Mouse (Mus musculus) brain, embryonic 14.5 days (tissue): ENCODE data around the gene Cog2. TPM values are rescaled to one million over a fixed set of nuclear protein-coding genes. Genes with fewer than 3 reads are reported as not detected.
A peak's percentile ranks its signal among the peaks of the same experiment; 100 is the strongest.

Experiments
- DNase-seq: peaks from one replicate; pipeline ENCODE4 v3.0.0-alpha.2; 2011; ENCODE audit warnings: low read depth
- CTCF ChIP-seq: fragments of 200-500 bp; IDR thresholded peaks from 2 replicates; pipeline ENCODE4 v1.5.1; 2012; ENCODE audit warnings: inconsistent platforms, mild to moderate bottlenecking, moderate library complexity, borderline replicate concordance; ENCODE audit not compliant: insufficient read depth, insufficient read length; ENCODE audit errors: extremely low read depth
- POLR2A ChIP-seq: fragments of 200-500 bp; IDR thresholded peaks from 2 replicates; pipeline ENCODE4 v1.6.1; 2012; ENCODE audit warnings: mild to moderate bottlenecking, inconsistent platforms, borderline replicate concordance; ENCODE audit not compliant: poor library complexity, insufficient read depth, insufficient read length, severe bottlenecking; ENCODE audit errors: extremely low read depth
- polyA plus RNA-seq: library from polyadenylated mRNA; depleted of rRNA; stranded (reverse); fragments of >200 nt; gene quantifications from 2 replicates; pipeline ENCODE4 v1.2.3, GENCODE M21; 2012

Cog2 gene
- polyA plus RNA-seq, 1 experiment = 34.1 TPM

DNA sequence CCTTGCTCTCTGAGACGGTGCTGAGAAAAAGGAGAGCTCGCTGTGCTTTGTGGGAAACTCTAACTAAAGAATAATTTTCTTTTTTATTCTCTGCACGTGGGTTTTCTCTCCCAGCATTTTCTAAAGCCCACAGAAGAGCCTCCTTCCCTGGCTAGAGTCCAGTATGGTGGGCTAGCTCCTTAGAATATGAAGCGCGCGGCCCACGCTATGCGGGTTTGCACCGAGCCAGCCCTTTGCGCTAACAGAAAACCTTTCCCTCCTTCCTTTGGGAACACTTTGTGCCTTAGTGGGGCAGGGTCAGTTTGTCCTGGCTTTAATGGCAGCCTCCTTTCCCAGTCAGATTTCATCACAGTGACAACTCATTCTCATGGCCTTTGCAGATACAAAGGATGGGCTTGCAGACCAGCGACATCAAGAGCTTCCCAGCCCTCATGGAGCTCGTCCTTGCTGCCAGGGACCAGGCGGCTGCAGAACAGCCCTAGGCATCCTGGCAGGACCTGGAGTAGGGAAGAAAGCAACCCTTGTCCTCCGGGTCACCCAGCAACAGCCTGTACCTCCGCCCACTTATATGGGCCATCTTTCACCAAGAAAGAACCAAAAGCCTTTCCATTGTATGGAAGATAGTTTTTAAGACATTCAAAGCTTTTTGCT is 30.6 kb downstream of the Cog2 start:
- no peak for DNase-seq
- no peak for TF ChIP-seq POLR2A
- TF ChIP-seq CTCF = no peak

DNA sequence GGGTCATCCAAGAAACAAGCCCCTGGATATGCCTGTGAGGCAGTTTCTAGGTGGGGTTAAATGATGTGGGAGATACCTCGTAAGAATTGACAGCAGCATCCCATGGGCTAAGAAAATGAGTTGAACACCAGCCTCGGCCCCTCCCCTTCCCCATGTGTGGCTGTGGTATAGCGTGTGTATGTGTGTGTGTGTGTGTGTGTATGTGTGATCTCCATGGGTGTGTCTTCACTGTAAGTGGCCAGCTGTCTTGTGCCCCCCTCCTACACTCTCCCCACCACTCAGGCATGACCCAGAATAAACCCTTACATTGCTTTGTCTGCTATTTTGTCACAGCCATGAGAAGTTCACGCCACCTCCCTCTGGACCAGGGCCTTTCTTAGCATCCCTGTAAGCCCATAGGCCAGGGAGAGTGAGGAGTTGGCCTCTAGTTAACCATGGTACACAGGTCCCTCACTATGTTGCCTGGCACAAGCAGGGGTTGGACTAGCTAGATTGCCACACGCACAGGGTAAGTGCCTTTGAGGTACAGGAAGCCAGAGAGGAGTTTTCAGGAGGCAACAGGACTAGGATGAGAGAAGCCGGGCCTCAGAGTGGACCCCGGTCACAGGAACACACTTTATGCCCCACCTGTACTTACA is 34.7 kb downstream of the Cog2 start:
- no peak for DNase-seq
- no peak for TF ChIP-seq CTCF

DNA sequence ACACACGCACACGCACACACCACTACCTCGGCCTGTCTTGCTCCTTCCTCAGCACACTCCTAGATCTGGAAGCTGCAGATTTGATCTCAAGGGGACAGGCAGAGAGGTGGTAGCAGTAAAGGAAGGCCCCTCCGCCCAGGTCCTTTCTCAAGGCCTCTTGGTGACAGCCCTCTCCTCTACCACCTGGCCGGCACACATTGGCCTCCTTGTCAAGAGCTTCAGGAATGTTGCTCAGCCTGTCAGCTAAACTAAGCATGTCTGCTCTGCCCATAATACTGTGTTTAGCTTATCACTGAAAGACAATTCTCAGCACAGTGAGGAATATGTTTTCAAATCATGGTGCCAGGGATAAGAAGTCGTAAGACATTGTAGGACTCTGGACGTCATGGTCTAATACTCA is 35.6 kb downstream of the Cog2 start:
- DNase-seq = no peak
- no peak for TF ChIP-seq CTCF

DNA sequence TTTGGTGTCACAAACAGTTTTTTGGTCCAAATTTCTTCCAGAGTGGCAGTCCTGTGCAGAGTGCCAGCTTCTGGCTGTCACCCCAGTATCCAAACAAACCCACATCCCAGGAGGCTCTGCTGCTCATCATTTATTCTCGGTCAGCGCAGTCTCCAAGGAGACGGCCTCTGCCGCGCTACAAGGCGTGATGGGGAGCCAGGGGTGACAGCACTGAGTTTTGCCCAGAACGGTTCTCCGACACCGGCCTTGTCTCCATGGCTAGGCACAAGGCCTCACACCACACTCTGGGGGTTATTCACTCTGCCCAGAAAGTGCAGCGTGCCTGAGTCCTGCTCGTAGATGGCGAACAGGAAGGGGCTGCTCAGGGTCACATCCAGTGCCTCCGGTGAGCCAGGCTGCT is 36.1 kb downstream of the Cog2 start:
- DNase-seq = peak; percentile 62
- TF ChIP-seq CTCF (no peak), POLR2A (no peak)

DNA sequence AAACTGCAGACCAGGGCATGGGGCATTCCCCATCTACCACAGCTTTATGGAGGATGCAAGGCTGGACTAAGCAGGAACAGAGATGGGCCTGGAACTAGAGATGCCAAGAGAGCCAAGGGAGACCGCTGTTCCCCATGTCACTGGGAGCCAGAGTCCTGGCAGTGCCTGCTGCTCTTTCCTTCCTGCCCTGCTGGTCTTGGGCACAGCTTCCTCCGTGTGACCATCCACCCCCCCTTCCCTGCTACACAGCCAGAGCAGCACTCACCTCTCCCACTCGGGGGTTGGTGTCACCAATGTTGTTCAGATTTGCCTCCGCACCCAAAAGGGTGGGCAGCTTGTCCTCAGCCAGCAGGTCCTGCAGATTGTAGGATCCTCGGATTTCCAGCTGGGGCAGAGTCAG is 36.9 kb downstream of the Cog2 start:
- TF ChIP-seq POLR2A (no peak), CTCF (no peak)
- DNase-seq = no peak

DNA sequence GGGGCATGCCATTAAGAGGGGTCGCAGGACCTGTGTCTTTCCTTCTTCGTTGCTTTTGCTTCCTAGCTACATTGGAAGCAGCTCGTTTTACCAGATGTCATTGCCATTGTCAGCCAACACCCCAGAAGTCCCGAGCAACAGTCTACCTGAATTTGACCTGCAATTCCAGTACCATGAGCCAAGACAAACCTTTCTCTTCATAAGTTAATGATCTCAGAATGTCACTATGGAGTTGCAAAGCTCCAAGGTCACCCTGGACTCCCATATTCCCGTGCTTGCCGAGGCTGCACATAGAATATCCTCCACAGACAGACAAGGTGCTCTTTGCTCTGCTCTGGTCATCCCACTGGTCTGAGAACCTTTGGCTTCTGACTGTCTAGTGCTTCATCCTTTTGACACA is 46.6 kb downstream of the Cog2 start:
- TF ChIP-seq CTCF = no peak
- TF ChIP-seq POLR2A = no peak
- no peak for DNase-seq

DNA sequence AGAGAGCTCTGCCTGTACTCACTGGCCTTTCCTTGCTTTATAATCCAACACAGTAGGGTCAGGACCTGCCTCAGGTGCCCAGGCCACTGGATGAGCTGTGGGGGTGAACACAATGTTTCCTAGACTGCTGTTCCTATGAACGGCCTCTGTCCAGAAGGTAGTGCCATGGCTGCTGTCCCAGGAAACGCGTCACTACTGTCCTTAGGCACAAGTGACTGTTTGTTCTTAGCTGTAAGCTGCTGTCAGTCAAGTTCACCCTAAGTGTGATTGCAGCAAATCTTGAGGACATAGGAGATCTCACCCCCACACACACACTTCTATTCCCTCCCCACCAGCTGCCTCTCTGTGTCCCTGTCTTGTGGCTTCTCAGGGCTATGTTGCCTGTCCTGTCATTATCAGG is 47.0 kb downstream of the Cog2 start:
- TF ChIP-seq POLR2A (no peak), CTCF (no peak)
- no peak for DNase-seq

DNA sequence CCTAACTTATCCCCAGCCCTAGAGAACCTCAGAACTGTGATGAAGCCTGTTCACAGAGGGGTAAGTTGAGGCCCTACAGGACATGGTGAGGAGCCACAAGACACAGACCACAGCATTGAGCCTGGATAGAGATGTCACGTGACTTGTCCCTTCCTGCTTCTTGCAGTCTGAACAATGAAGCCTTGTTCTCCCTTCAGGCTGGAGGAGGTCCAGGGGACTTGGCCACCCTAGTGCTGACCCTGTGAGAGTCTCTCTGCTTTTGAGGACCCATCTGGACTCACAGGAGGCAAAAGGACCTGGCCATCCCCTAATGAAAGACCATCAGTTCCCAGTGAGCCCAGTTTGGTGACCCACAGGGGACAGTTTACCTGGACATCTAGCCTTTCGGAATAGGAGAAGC is 48.5 kb downstream of the Cog2 start:
- DNase-seq = peak; percentile 24
- TF ChIP-seq POLR2A (no peak), CTCF (no peak)

DNA sequence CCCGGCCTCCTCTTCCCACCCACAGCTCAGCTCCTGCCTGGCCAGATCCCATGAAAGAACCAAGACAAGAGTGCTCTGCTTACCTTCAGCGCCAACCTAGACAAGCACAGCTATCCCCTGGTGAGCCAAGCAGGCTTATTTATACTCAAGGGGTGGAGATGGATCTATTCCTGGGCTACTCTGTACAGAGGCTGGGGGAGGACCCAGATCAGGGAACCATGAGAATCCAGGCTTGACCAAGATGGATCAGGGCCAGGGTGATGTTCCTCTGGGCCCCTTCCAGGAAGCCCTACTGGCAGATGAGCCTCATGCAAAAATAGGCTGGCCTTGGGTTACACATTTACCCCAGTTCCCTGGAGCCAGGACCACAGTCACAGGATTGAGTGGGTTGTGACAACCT is 49.0 kb downstream of the Cog2 start, which contains the start of gene Agt:
TSS of gene Agt (minus strand) at position 114 of the 400 bp plus-strand sequence.
- TF ChIP-seq POLR2A (no peak), CTCF (no peak)
- no peak for DNase-seq

DNA sequence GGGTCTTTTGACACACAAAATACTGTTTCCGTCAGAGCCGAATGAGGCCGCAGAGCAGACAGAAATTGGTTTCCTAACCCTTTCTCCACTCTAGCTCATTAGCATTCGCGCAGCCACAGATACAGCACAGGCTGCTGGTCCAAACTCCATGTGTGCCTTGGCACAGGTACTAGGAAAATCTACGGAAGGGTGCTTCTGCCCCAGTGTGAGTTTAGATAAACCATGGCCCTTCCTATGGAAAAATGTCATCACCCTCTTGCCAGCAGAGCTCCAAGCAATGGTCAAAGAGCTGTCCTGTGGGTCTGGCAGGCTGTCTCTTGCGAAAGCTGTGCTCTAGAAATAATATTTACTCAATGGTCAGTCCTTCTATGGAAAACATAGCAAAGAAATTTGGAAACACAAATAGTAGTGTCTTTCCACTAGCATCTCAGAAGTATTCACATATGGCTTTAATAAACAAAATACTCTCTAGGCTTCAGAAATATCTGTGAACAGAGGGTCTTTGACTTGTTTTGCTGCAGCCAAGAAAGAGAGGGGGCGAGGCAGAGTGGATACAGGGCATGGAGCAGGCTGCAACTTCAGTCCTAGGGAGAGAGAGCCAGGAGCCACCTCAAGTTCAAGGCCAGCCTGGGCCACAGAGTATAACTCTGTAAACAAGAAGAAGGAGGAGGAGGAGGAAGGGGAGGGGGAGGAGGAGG is 51.3 kb downstream of the Cog2 start:
- TF ChIP-seq POLR2A (no peak), CTCF (no peak)
- peak; percentile 28 for DNase-seq

DNA sequence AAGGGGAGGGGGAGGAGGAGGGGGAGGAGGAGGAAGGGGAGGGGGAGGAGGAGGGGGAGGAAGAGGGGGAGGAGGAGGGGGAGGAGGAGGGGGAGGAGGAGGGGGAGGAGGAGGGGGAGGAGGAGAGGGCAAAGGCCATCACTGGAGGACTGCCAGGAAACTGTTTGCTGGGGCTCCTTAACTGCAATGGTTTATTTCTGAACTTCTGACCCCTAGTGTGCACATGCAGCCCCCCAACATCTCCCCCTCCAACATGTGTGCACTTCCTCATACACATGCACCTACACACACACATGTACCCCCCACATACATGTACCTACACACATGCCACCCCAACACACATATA is 51.8 kb downstream of the Cog2 start:
- TF ChIP-seq CTCF = no peak
- TF ChIP-seq POLR2A = no peak
- no peak for DNase-seq
